Mouse (Mus musculus): ENCODE results near the gene Cpsf4l. TPM values are rescaled to one million over a fixed set of nuclear protein-coding genes. Genes with fewer than 3 reads are reported as not detected.
"Not testable (repeated sequence)": the region's sequence is repeated elsewhere in the genome, so short reads cannot be mapped to it uniquely, and the experiment has no call there.

The Cpsf4l gene
- total RNA-seq, 2 experiments from 2014 or later: not detected

- no peak for DNase-seq
These were observed 45.5 kb downstream of the Cpsf4l start for GRCm38 (mm10) chr11:113664279-113664678.

- DNase-seq: no peak
These were observed 47.9 kb downstream of the Cpsf4l start for GRCm38 (mm10) chr11:113661835-113662351.

DNA sequence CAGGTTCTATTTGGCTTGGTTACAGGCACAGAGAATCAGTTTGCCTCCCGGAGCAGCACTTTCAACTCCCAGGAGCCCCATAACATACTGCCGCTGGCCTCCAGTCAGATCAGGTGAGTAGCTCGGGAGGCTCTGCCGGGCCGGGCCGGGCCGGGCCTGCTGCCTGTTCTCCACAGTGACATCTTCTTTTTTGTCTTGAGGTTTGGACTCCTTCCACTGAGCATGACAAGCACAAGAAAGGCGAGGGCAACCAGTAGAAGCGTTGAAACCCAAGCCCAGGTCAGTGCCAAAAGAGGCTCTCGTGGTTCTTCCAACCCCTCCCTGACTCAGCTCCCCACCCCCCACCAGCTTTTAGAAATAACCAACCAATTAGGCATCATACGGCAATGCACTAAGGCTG lies 48.9 kb downstream of the Cpsf4l start:
- DNase-seq: no peak

- DNase-seq: not testable (repeated sequence)
These were observed 49.6 kb downstream of the Cpsf4l start for GRCm38 (mm10) chr11:113660213-113660612.

DNA sequence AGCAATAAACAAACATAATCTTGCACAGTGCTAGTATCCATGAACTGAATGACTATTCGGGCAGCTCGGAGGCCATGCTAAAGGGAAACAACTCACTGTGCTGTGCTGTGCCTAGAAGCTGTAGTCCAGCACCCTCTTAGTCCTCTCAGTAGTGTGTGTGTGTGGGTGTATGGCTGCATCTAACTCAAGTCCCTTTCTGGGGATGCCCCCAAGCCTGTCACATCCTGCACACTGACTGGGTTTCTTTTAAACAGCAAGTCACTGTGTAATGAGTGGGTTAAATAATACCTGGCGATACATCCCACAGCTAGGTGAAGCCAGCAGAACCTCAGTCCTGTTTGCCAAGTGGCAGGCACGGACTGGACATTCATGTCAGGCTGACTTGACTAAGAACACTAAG lies 51.1 kb downstream of the Cpsf4l start:
- DNase-seq: no peak

DNA sequence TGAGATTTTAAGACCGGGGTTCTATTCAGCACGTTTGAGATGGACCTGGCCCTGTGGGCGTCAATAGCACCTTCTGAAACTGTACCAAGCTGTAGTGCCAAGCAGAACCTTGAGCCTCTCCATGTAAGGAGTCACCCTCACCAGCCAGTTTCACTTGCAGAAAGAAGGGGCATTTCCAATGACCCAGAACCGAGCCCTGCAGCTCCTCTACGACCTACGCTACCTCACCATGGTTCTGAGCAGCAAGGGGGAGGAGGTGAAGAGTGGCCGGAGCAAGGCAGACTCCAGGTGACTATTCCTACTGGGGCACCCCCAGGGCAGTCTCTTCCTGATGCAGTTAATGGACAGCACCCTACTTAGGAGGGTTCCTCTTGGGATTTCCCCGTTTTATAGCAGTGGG lies 51.5 kb downstream of the Cpsf4l start:
- DNase-seq: no peak

DNA sequence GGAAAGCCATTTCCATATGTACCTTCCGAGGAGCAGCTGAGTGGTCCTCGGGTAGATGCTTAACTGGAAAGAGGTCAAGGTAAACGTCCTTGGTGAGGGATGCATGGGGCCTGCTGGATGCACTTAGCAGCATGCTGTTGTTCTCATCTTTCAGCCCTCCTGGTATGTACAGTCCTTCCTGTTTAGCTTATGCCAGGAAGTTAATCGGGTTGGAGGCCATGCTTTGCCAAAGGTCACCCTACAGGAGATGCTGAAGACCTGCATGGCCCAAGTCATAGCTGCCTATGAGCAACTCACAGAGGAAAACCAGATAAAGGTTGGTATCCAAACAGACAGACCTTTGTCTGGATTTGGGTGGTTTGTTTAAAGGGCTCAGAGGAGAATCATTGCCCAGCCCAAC lies 52.6 kb downstream of the Cpsf4l start:
- DNase-seq: no peak

DNA sequence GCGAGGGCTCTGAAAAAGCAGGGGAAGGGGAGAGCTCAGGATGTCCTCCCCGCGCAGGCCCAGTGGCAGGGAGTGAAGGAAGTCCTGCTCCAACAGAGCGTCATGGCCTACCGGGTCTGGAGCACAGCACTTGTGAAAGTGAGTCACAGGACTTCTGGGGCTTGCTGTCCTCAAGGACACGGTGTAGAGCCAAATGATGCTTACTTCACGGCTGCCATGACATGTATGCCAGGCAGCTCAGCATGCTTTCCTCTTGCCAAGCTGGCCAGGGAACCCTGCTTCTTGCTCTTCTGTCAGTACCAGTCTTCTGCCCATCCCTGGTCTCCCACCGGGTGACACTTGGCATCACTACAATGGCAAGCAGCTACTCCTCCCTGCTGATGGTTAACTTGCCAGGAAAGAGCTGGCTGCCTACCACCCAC lies 53.3 kb downstream of the Cpsf4l start:
- no peak for DNase-seq

DNA sequence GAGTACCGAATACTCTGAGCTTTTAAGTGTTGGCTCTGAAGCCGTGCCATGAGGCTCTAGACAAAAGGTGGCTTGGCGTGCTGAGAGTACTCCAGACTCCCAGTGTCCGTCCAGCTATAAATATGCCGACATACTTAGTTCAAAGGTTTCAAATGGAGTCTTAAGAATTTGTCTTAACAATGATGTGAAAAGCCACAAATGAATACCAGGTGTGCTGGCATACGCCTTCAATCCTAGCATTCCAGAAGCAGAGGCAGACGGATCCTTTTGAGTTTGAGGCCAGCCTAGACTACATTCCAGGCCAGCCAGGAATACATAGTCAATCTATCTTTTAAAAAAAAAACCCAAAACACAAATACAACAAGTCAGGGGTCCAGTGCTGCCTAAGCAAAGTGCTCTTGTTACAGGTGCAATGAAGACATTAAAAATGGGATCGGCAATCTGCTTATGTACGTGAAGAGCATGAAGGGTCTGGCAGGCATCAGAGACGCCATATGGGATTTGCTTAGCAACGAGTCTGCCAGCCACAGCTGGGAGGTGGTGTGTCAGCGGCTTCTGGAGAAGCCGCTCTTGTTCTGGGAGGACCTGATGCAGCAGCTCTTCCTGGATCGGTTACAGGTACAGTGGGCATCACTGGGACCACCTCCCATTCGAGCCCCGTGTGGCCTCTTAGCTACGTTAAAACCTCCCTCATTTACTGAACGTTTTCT lies 55.1 kb downstream of the Cpsf4l start:
- no peak for DNase-seq

DNA sequence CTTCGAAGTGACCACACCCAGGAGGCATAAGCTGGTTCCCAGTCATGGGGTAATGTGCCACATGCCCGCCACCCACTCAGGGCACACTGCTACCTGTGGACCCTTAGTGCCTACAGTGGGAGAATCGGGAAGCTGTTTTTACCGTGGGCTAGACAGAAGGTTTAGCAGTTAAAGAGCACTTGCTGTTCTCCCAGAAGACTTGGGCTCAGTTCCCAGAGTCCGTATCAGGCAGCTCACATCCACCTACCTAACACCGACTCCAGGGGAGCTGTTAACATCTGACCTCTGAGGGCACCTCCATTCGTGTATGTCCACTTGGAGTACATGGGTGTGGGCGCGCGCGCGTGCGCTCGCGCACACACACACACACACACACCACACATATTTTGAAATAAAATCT lies 55.7 kb downstream of the Cpsf4l start:
- DNase-seq: no peak

DNA sequence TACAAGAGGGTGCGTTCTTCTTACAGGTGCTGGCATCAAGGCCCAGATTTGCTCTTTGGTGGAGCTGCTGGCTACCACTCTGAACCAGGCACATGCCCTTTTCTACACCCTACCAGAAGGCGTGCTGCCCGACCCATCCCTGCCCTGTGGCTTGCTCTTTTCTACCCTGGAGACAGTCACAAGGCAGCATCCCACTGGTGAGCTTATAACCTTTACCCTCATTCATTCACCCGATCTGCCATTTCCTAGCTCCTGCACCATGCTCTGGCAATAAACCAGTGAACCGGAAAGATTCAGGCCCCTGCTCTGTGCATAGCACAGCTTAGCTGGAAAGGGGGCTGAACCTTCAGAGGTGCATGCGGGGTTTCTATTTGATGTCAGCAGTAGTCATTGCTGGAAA lies 57.3 kb downstream of the Cpsf4l start:
- no peak for DNase-seq

DNA sequence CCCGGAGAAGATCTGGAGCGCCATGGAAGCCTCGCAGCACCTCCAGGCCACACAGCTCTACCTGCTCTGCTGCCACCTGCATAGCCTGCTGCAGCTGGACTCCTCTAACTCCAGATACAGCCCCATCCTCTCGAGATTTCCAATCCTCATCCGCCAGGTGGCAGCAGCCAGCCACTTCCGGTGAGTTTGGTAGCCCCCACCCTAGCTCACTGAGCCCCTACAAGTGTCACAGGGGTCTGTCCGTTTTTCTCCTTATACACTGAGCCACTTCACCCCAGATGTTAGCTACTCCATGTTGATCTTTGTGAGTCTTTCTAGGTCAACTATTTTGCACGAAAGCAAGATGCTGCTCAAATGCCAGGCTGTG lies 57.9 kb downstream of the Cpsf4l start:
- peak; percentile 60 for DNase-seq

GRCm38 (mm10) chr11:113651206-113651906 lies 58.5 kb downstream of the Cpsf4l start:
- DNase-seq: no peak

- peak; percentile 76 for DNase-seq
These were observed 60.2 kb downstream of the Cpsf4l start, which contains the start of gene Slc39a11 for GRCm38 (mm10) chr11:113649353-113650210. Gene Slc39a11 (minus strand): TSS chr11:113650079.

- no peak for DNase-seq
These were observed 61.0 kb downstream of the Cpsf4l start, which contains the start of gene Cog1 for GRCm38 (mm10) chr11:113648690-113649352. Gene Cog1 (plus strand): TSS chr11:113649169.

Other genes starting within 250 kb of the Cpsf4l start
- gene Sstr2, start 90.7 kb downstream of the Cpsf4l start, total RNA-seq (2021): not detected
- gene Cog1, start 60.8 kb downstream of the Cpsf4l start, total RNA-seq (2021): 10 to 100 TPM; 17.5 to 19.5 TPM
- gene Slc39a11, start 59.9 kb downstream of the Cpsf4l start, total RNA-seq (2021): 1 to 10 TPM; 8.2 to 9.5 TPM
- gene Fam104a, start 25.9 kb downstream of the Cpsf4l start, total RNA-seq (2021): 10 to 100 TPM; 25.2 to 27.3 TPM
- 1 to 10 TPM; 9.1 to 9.9 TPM for gene D11Wsu47e, start 25.6 kb downstream of the Cpsf4l start, total RNA-seq (2021)
- 10 to 100 TPM; 18.7 to 20.7 TPM for gene Cdc42ep4, start 41.9 kb upstream of the Cpsf4l start, total RNA-seq (2021)